Mouse (Mus musculus) stomach, embryonic 15.5 days (tissue): ENCODE measurements around the gene Snrpe. TPM values are rescaled to one million over a fixed set of nuclear protein-coding genes. Genes with fewer than 3 reads are reported as not detected.

Experiments used
- ATAC-seq: fragments of 200-750 bp; cut with Nextera tagmentation; 2 replicates; pipeline ENCODE4 v1.8.0; 2017; ENCODE audit warnings: low read depth, moderate number of reproducible peaks, moderate TSS enrichment; ENCODE audit not compliant: insufficient read depth, low FRiP score
- H3K27ac ChIP-seq: fragments of 300-500 bp; sonication (generic); 2 replicates; pipeline ENCODE4 v1.5.1; 2015; ENCODE audit warnings: mild to moderate bottlenecking, inconsistent platforms
- H3K27me3 ChIP-seq: fragments of 300-500 bp; sonication (generic); replicated peaks from 2 replicates; pipeline ENCODE4 v1.6.1; 2015; ENCODE audit warnings: inconsistent platforms
- H3K36me3 ChIP-seq: fragments of 300-500 bp; sonication (generic); 2 replicates; pipeline ENCODE4 v1.6.1; 2015; ENCODE audit warnings: inconsistent platforms
- H3K4me1 ChIP-seq: fragments of 300-500 bp; sonication (generic); 2 replicates; pipeline ENCODE4 v1.6.1; 2015; ENCODE audit warnings: inconsistent platforms
- H3K4me2 ChIP-seq: fragments of 300-500 bp; sonication (generic); 2 replicates; pipeline ENCODE4 v1.6.1; 2015; ENCODE audit warnings: mild to moderate bottlenecking, inconsistent platforms
- H3K4me3 ChIP-seq: fragments of 300-500 bp; sonication (generic); replicated peaks from 2 replicates; pipeline ENCODE4 v1.5.1; 2015; ENCODE audit warnings: inconsistent platforms
- H3K9ac ChIP-seq: fragments of 300-500 bp; sonication (generic); 2 replicates; pipeline ENCODE4 v1.6.1; 2015; ENCODE audit warnings: inconsistent platforms
- H3K9me3 ChIP-seq: fragments of 300-500 bp; sonication (generic); 2 replicates; pipeline ENCODE4 v1.6.1; 2016; ENCODE audit warnings: inconsistent platforms
- WGBS: fragments of 180-500 bp; shearing (Covaris S2); methylation state at CpG from one replicate; pipeline ENCODE4 v1.1.7; 2015; 5-methylcytosine and 5-hydroxymethylcytosine counted together
- polyA plus RNA-seq: library from polyadenylated mRNA; unstranded; fragments of >200 nt; fragmentation: Nextera tagmentation; extraction: Ambion mirVana; gene quantifications from 2 replicates; pipeline ENCODE4 v1.2.1, GENCODE M21; 2015

The Snrpe gene
- polyA plus RNA-seq, 1 experiment from 2014 or later = 574 TPM

GRCm38 (mm10) chr1:133613817-133614216, 3.7 kb upstream of the Snrpe start:
- WGBS = 75% methylated on average over 3 of the region's 3 CpGs
- Histone ChIP-seq H3K4me2 (no peak overlapping the region), H3K4me1 (no peaks in the 10 kb centered on the region), H3K27me3 (no peaks in the 10 kb centered on the region), H3K9ac (no peak overlapping the region), H3K9me3 (no peaks in the 10 kb centered on the region), H3K36me3 (peaks cover 16% of the 10 kb centered on the region), H3K27ac (no peak overlapping the region), H3K4me3 (no peak overlapping the region)
- no peak for ATAC-seq

- no peak overlapping the region for H3K27ac ChIP-seq
- no peak overlapping the region for H3K4me2 ChIP-seq
- H3K9me3 ChIP-seq = no peaks in the 10 kb centered on the region
- peaks cover 27% of the 10 kb centered on the region for H3K36me3 ChIP-seq
- WGBS = 82% methylated on average over 1 of the region's 1 CpGs
- H3K27me3 ChIP-seq = no peaks in the 10 kb centered on the region
- H3K4me1 ChIP-seq = no peaks in the 10 kb centered on the region
- ATAC-seq = no peak
- H3K9ac ChIP-seq = no peak overlapping the region
- no peak overlapping the region for H3K4me3 ChIP-seq
Measured at GRCm38 (mm10) chr1:133611436-133611835, 1.3 kb upstream of the Snrpe start.

GRCm38 (mm10) chr1:133610601-133611000, 510 bp upstream of the Snrpe start:
- Histone ChIP-seq H3K4me2 (peak overlapping the region; percentile 8; the same call in 1 of the 2 replicates), H3K9ac (no peak overlapping the region), H3K4me3 (peak overlapping the region; percentile 97; the same call in 1 of the 2 replicates), H3K36me3 (peaks cover 31% of the 10 kb centered on the region), H3K27me3 (no peaks in the 10 kb centered on the region), H3K27ac (no peak overlapping the region), H3K4me1 (no peaks in the 10 kb centered on the region), H3K9me3 (no peaks in the 10 kb centered on the region)
- ATAC-seq = no peak; the same call in 1 of the 2 replicates
- 54% methylated on average over 6 of the region's 6 CpGs for WGBS

DNA sequence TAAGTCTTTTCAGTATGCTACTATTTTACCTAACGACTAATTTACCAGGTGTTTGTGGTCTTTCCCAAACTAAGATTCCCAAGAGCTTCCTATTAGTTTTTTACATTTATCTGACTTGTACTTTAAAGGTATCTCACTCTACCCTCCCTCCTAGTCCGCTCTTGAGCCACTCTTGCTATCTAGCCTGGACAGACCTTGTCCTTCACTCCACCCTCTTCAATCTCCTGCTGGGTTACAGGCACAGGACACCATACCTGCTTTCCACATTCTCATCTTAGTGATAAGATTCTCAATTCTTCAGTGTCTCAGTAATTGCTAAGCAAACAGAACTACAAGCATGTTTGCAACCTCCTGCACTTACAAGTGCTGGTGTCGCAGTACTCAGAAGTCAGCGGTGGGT, 6.9 kb downstream of the Snrpe start:
- Histone ChIP-seq H3K36me3 (peaks cover 59% of the 10 kb centered on the region), H3K4me2 (no peak overlapping the region), H3K9me3 (no peaks in the 10 kb centered on the region), H3K27me3 (no peaks in the 10 kb centered on the region), H3K4me3 (no peak overlapping the region), H3K4me1 (no peaks in the 10 kb centered on the region), H3K27ac (no peak overlapping the region), H3K9ac (no peak overlapping the region)
- no peak for ATAC-seq
- WGBS = 92% methylated on average over 4 of the region's 4 CpGs

- H3K27ac ChIP-seq = peak overlapping the region; percentile 14; the same call in 1 of the 2 replicates
- ATAC-seq = peak; percentile 35; the same call in 1 of the 2 replicates
- H3K4me1 ChIP-seq = 0 out of 2 replicates have a peak, but pooled peaks cover 2% of the 10 kb centered on the region
- H3K9me3 ChIP-seq = no peaks in the 10 kb centered on the region
- H3K9ac ChIP-seq = no peak overlapping the region
- no peaks in the 10 kb centered on the region for H3K36me3 ChIP-seq
- no peak overlapping the region for H3K4me2 ChIP-seq
- 8% methylated on average over 4 of the region's 4 CpGs for WGBS
- H3K27me3 ChIP-seq = no peaks in the 10 kb centered on the region
- no peak overlapping the region for H3K4me3 ChIP-seq
Measured at GRCm38 (mm10) chr1:133596298-133597007, 13.6 kb downstream of the Snrpe start.

DNA sequence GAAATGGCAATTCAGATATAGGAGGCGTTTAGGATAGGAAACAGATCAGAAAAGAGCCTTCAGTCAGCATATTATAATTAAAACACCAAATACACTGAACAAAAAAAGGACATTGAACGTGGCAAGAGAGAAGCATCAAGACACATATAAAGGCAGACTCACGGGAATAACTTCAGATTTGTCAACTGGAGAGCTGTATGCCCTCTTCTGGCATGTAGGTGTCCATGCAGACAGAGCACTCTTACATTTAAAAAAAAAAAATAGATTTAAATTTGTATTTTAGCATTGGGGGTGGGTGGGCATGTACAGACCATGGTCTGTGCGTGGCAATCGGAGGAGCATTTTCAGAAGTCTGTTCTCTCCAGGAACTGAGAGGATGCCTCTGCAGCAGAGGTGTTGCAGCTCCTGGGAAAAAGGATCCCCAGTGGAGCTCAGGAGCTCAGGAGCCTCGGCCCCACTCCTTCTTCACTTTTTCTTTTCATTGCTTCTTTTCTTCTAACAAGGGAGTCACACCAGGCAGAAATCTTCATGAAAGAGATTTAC, 24.0 kb downstream of the Snrpe start:
- H3K27ac ChIP-seq = no peak overlapping the region
- H3K36me3 ChIP-seq = no peaks in the 10 kb centered on the region
- no peaks in the 10 kb centered on the region for H3K27me3 ChIP-seq
- no peaks in the 10 kb centered on the region for H3K9me3 ChIP-seq
- H3K9ac ChIP-seq = no peak overlapping the region
- WGBS = 68% methylated on average over 6 of the region's 6 CpGs
- ATAC-seq = no peak
- no peak overlapping the region for H3K4me3 ChIP-seq
- no peaks in the 10 kb centered on the region for H3K4me1 ChIP-seq
- no peak overlapping the region for H3K4me2 ChIP-seq

DNA sequence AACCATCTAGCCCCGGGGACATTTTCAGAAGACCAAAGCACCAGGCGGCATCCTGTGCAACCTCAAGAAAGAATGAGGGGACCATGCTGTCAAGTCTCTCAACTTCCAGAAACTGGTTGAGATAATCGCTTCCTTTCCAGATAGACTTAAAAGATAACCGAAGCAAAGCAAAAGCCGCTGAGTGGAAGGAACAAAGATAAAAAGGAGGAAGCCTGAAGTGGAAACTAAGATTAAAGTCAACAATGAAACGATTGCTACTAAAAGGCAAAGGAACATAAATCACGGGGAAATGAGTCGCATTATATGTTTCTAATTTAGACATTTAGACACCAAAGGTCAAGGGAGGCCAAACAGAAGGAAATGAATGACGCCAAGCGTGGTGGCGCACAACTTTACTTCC, 38.8 kb downstream of the Snrpe start:
- Histone ChIP-seq H3K4me2 (no peak overlapping the region), H3K27ac (no peak overlapping the region), H3K9me3 (no peaks in the 10 kb centered on the region; the same call in 1 of the 2 replicates), H3K36me3 (no peaks in the 10 kb centered on the region), H3K4me3 (no peak overlapping the region), H3K27me3 (no peaks in the 10 kb centered on the region), H3K4me1 (no peaks in the 10 kb centered on the region), H3K9ac (no peak overlapping the region)
- WGBS = 61% methylated on average over 11 of the region's 11 CpGs
- no peak for ATAC-seq

Other genes starting within 250 kb of the Snrpe start
- gene Etnk2, start 246.7 kb downstream of the Snrpe start, polyA plus RNA-seq = 4.0 and 6.4 TPM in 2 replicates
- gene Sox13, start 185.9 kb downstream of the Snrpe start, polyA plus RNA-seq = 6.8 and 7.9 TPM in 2 replicates
- not detected in 2 replicates for gene Zbed6, start 50.6 kb upstream of the Snrpe start, polyA plus RNA-seq
- gene Gm38394, start 51.0 kb upstream of the Snrpe start, polyA plus RNA-seq = 5.4 and 5.7 TPM in 2 replicates
- gene Lax1, start 79.8 kb upstream of the Snrpe start, polyA plus RNA-seq = 0.58 and 0.66 TPM in 2 replicates
- 21.5 and 22.0 TPM in 2 replicates for gene Atp2b4, start 190.8 kb upstream of the Snrpe start, polyA plus RNA-seq